Mouse (Mus musculus) gastrocnemius, postnatal 36 days (tissue): Measurements from ENCODE around the gene Tpte. TPM values are rescaled to one million over a fixed set of nuclear protein-coding genes. Genes with fewer than 3 reads are reported as not detected.
A peak's percentile ranks its signal among the peaks of the same experiment; 100 is the strongest.

Experiments
- DNase-seq, 2 experiments: peaks; one replicate each; pipeline ENCODE4 v3.0.0; 2022
- intact Hi-C: fragments of 180-260 bp; cut with DNase I; formaldehyde crosslinking; loops from one replicate; pipeline ENCODE4 v1.15.1; 2025
- total RNA-seq, 2 experiments: library from RNA; stranded (reverse); gene quantifications; 2 replicates each; pipeline ENCODE4 v1.2.3; 2021

Tpte gene
- total RNA-seq, 2 experiments from 2014 or later: not detected

GRCm38 (mm10) chr8:22359882-22360281 lies 76.6 kb downstream of the Tpte start:
- intact Hi-C loops: no loop called here
- no peak for DNase-seq

- intact Hi-C loops: no loop called here
Observed at GRCm38 (mm10) chr8:22376311-22376710, 93.1 kb downstream of the Tpte start.

GRCm38 (mm10) chr8:22376903-22377302 lies 93.7 kb downstream of the Tpte start:
- DNase-seq: peak; percentile 21 to 37

More at GRCm38 (mm10) chr8:22376311-22376710, 93.1 kb downstream of the Tpte start:
- no peak for DNase-seq

GRCm38 (mm10) chr8:22380934-22381333 lies 97.7 kb downstream of the Tpte start:
- intact Hi-C loops: loop anchor here (5.0 kb wide), 1 partner anchor 194 kb away; the partner anchor contains the start of gene Ckap2

More at GRCm38 (mm10) chr8:22376903-22377302, 93.7 kb downstream of the Tpte start:
- intact Hi-C loops: no loop called here

GRCm38 (mm10) chr8:22382824-22383595 lies 99.8 kb downstream of the Tpte start:
- DNase-seq: no peak
- intact Hi-C loops: loop anchor here (5.0 kb wide), 1 partner anchor 196 kb away; the partner anchor contains the start of gene Ckap2

More at GRCm38 (mm10) chr8:22380934-22381333, 97.7 kb downstream of the Tpte start:
- DNase-seq: no peak

- DNase-seq: no peak
- intact Hi-C loops: no loop called here
Observed at GRCm38 (mm10) chr8:22385158-22385557, 101.9 kb downstream of the Tpte start.

- intact Hi-C loops: no loop called here
- DNase-seq: no peak
Observed at GRCm38 (mm10) chr8:22389874-22390273, 106.6 kb downstream of the Tpte start.

- intact Hi-C loops: no loop called here
- DNase-seq: no peak
Observed at GRCm38 (mm10) chr8:22390766-22391463, 107.7 kb downstream of the Tpte start.

- no peak for DNase-seq
- intact Hi-C loops: no loop called here
Observed at GRCm38 (mm10) chr8:22394471-22394870, 111.2 kb downstream of the Tpte start.

- no peak for DNase-seq
- intact Hi-C loops: no loop called here
Observed at GRCm38 (mm10) chr8:22395256-22395655, 112.0 kb downstream of the Tpte start.

GRCm38 (mm10) chr8:22397811-22398141 lies 114.5 kb downstream of the Tpte start:
- intact Hi-C loops: no loop called here
- no peak for DNase-seq

GRCm38 (mm10) chr8:22398142-22398951 lies 115.1 kb downstream of the Tpte start, which contains the start of gene Slc25a15:
TSS of gene Slc25a15 (minus strand) at chr8:22398597.
- DNase-seq: peak; percentile 89
- intact Hi-C loops: no loop called here

- intact Hi-C loops: no loop called here
- DNase-seq: no peak
Observed at GRCm38 (mm10) chr8:22399285-22399880, 116.1 kb downstream of the Tpte start.

- DNase-seq: no peak
- intact Hi-C loops: no loop called here
Observed at GRCm38 (mm10) chr8:22400593-22400992, 117.4 kb downstream of the Tpte start.

GRCm38 (mm10) chr8:22403235-22403634 lies 120.0 kb downstream of the Tpte start:
- no peak for DNase-seq
- intact Hi-C loops: no loop called here

GRCm38 (mm10) chr8:22405733-22406132 lies 122.5 kb downstream of the Tpte start:
- intact Hi-C loops: no loop called here
- DNase-seq: no peak

- intact Hi-C loops: no loop called here
- DNase-seq: no peak
Observed at GRCm38 (mm10) chr8:22410688-22411281, 127.5 kb downstream of the Tpte start.

- intact Hi-C loops: no loop called here
- DNase-seq: peak; percentile 72 to 77
Observed at GRCm38 (mm10) chr8:22411282-22411702, 128.1 kb downstream of the Tpte start, which contains the start of gene Mrps31. TSS of gene Mrps31 (plus strand) at chr8:22411361.

- no peak for DNase-seq
- intact Hi-C loops: no loop called here
Observed at GRCm38 (mm10) chr8:22411971-22412370, 128.7 kb downstream of the Tpte start.
